Mouse (Mus musculus) left cerebral cortex, postnatal 10 days (tissue): Measurements from ENCODE around the gene Msl1. TPM values are rescaled to one million over a fixed set of nuclear protein-coding genes. Genes with fewer than 3 reads are reported as not detected.

Experiments used
- DNase-seq, 2 experiments: peaks; one replicate each; pipeline ENCODE4 v3.0.0; 2021 to 2022; ENCODE audit warnings: low spot score in 2 of 2, mixed read lengths in 1 of 2; ENCODE audit errors: extremely low spot score in 1 of 2
- intact Hi-C: fragments of 180-260 bp; cut with DNase I; formaldehyde crosslinking; loops from one replicate; pipeline ENCODE4 v1.15.1; 2025
- total RNA-seq, 2 experiments: library from RNA; stranded (reverse); gene quantifications; 2 replicates each; pipeline ENCODE4 v1.2.3; 2021

Msl1 gene
- 100 to 1,000 TPM; 162 to 177 TPM for total RNA-seq

DNA sequence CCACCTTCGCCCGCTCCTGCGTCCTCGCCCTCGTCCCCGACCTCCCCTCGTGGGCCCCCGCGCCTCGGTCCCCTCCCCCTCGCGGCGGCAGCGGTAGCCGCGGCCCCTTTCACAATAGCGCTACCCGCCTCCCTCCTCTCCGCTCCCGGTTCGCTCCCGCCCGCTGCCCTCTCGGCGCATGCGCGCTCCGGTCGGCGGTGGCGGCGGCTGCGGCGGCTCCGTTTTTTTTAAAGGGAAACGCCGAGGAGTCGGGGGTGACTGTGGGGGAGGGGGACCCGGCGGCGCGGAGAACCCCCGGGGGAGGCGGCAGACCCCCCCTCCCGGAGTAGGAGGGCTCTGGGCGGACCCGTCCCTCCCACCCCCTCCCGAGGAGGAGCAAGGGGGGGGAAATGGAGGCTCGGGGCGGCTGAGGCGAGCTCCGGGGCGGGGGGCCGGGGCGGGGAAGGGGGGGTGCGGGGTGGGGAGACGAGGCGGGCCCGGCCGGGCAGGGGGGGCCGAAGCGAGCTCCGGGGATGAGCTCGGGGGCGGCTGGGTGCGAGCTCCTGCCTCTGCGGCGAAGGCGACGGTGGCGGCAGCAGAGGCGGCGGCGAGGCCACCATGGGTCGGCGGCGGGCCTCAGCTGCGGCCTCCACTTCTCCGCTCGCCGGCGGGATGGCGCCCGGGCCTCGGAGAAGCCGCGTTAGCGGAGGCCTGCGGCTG is at the start of gene Msl1:
Gene Msl1 (plus strand): TSS at position 502 of the 699 bp plus-strand sequence.
- peak; percentile 83 to 94 for DNase-seq
- intact Hi-C loops = no loop called here

DNA sequence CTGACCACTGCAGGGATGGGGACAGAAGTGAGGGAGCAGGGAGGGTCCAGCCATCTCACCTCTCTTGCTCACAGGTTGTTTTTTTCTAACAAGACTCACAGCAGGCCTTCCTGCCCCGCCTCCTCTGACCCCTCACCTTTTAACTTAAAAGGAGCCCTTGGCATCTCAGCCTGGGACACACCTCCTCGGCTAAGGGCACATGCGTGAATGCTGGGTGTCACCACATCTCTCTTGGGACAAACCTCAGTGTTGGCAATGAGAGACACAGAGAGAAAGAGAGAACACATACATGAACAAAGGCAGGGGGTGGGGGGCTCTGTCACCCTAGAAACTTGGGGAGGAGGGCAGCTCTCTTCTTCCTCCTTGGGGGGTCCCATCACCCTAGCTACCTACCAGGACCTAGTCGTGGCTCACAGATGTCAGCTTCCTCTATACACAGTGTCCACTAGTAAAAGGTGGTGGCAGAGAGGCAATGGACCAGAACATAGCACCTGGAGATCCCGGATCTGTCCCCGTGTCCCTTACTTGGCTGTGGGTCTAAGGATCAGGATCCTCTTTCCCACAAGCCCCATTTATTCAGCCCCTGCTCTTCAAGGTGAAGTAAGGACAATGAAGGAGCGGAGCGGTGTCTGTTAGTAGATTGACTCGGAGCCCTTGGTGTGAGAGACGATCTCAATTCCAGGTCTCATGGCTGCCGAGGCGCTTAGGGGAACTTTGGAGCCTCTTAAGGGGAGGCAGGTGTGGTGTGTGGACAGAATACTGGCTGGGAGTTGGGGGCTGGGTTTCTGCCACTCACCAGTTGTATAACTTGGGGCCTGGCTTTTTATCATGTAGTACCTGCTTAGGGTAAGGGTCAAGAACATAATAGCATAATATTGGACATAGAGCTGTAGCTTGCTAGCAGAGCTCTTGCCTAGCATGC is 49.1 kb upstream of the Msl1 start:
- intact Hi-C loops = no loop called here
- no peak for DNase-seq

DNA sequence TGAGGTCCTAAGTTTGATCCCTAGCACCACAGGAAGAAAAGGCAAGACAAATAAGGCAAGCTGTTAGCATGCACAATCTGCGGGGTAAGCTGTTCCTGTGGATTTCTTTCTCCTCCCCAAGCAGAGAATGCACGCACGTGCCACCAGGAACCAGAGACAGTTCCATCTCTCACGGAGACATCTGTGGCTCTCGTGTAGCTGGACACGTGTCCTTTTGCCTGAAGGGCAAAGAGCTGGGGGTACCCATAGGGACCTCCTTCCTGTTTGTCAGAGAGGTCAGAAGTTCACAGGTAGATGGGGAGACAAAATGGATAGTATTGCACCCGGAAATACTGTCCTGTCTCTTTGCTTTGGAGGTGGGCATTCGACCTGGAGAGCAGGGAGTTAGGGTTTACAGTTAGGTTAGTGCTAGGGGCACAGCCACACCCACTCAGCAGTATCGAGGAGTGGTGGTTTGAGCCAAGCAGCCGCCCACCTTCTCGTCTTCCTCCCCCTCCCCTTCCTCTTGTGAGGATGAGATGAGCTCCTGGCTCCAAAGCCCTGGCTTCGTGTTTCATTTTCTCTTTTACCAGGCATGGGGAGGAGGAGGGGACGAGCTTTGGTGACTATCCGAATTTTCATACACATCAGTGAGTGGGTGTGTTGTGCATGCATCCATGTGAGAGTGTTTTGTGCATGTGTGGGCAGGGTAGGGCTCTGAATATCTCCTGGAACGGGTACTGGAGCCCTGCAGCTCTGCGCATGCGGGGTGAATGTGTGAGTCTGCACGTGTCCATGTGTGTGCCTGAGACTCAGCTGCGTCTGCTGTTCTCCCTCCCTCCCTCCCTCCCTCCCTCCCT is 48.2 kb upstream of the Msl1 start:
- peak; percentile 92 to 94 for DNase-seq
- intact Hi-C loops = no loop called here

DNA sequence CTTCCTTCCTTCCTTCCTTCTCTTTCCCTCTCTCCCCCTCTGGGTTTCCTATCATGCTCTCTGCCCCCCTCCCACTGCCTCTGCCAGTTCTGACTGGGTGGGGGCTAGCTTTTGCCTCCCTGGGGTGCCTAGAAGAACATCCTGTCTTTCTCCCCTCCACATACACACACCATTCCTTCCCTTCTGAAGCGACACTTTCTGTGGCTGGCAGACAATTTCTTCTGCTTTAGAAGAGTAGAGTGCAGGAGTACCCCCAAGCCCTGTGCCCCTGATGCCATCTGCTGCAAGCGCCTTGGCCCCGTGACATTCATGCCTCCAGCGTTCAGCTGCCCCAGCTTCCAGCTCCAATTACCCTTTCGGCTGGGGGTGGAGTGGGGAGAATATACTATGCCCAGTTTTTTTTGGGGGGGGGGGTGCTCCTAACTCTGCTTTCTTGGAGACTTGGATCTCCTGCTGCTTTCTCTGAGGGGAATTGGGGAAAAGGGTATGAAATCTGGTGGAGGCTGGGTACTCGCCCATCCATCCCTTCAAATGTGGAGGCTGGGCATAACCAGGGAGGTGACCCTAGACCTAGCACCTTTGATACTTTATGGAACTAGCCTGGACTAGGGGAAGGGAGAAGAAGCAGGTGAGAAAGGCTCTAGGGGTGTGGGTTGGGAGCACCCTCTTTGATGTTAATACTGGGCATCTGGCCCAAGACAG is 47.4 kb upstream of the Msl1 start:
- intact Hi-C loops = no loop called here

DNA sequence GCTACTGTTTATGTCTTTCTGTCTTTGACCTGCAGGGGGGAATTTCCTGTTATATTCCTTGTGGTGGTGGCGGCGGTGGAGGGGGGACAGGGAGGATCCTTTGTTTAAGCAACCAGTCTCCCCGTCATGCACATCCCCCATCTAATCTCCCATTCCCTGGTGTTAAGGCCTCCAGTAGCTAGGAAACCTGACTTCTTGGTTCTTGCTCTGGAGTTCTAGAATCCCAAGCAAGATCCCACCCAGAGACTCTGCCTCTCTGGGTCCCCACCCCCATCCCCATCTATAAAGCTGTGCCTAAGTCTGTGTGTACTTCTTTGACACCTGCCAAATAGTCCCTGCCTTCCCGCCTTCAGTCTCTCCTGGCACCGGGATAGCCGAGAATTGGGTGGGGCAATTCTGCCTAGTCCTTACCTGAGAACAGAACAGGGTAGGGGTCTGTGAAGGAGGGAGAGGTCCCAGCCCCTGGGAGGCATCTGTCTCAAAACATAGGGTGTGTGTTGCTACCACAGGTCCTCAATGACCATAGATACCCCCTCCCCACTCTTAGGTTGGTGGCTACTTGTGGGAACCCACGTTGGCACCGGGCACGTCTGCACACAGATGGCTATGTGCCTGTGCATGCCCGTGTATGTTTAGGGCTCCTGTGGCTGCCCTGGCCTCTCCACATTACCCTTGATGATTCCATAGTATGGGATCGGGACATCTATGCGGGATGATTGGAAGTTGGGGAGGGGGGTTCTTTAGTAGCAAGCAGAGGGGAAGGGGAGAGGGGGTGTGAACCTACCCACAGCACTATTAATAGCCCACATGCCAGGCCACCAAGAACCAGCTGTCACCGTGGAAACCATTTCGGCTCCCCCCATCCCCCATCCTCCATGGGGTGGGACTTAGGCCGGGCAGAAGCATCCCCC is 46.6 kb upstream of the Msl1 start:
- DNase-seq = peak in 1 of 2 experiments; percentile 82
- intact Hi-C loops = no loop called here

More for the DNA sequence above, 47.4 kb upstream of the Msl1 start:
- peak in 1 of 2 experiments; percentile 62 for DNase-seq

DNA sequence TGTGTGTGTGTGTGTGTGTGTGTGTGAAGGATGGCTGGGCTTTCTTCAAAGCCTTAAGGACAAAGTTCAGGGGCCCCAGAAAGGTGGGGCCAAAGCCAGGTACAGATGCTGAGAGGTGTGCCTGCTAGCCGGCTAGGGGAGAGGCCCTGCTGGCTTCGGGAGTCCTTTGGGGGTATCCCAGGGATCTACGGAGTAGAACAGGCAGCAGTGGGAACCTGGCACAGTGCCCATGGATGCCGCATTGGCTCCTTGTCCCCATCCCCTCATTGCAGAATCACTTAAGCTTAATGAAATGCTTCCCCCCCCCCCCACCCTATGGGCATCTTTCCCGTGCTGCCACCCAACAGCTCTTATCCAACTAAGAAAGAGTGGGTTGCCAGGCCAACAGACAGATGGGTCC is 45.6 kb upstream of the Msl1 start:
- peak in 1 of 2 experiments; percentile 78 for DNase-seq
- intact Hi-C loops = no loop called here

DNA sequence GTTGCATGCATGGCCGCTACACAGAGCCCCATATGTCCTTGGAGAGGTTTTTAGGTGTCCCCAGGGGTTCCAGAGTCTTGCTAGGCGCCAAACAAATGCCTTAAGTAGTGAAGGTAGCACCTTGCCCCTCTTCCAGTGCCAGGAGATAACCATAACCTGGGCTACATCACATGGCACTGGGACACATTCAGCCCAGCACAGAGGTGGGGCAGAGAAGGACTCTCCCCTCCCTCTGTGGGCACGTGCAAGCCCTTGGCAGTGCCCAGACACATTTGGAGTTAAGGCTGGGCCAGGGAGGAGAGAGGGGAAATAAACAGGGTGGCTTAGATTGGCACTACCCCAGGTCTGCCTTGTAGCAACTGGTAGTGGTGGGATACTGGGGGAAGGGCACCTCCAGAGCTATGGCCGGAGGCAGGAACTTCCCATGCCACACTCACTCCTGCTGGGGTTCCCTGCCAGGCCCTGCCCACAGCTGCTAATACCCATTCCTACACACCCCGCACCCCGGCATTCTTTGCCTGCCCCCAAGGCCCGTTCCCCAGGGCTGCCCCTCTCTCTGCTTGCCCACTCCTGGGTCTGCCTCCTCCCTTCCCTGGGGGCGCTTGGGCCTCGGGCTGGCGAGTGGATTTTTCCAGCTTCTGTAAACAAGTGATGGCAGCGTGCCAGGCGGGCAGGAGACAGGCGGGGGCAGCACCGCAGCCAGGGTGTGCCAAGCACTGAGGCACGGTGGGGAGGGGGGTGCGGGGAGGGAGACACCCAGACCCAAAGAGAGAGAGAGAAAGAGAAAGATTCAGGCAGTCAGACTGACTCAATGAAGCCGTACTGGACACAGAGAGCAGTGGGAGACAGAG is 44.7 kb upstream of the Msl1 start:
- intact Hi-C loops = no loop called here
- DNase-seq = peak; percentile 84 to 92

DNA sequence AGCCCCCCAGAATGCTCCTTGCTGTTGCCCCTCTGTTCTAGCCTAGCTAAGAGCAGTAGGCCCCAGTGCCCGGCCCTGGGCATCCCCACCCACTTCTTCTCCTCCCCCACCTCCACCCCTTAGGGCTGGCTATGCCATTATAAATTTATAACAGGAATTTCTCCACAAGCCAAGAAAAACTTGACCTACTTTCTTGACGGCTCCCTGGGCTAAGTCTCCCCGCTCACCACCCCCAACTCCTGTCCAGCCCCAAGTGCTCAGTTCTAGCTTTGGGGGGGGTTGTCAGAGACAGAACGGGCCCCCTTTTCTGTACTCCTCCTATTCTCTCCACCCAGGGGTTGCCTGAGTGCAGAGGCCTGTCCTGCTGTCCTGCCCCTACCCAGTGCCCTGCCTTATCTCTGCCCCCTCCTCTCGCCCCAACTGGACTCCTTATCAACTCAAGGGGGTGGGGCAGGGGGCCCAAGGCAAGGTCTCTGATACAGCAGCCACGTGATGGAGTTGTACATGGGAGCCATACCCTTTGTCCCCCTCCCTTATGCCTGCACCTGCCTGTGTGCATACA is 44.0 kb upstream of the Msl1 start:
- intact Hi-C loops = no loop called here
- DNase-seq = peak in 1 of 2 experiments; percentile 59

DNA sequence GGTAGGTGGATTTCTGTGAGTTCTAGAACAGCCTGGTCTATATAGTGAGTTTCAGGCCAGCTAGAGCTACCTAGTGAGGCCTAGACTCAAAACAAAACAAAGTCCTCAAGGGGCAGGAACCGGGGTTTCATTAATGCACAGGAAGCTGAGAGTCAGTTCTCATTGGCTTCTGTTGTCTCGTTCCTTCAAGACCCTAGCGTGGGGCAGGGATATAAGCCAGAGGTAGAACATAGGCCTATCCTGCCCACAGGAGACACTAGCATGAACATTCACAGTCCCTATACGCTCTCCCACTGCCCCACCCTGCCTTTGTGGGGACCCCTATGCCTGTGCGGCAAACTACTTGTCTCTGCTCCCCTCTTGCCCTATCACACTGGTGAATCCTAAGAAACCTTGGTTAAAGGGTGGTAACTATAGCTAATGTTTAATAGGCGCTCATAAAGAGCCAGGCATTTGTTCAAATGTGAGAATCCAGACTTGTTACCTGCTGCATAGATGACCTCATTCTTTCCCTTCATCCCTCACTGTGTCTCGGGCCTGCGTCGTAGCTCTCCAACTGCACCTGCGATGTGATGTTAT is 42.7 kb upstream of the Msl1 start:
- intact Hi-C loops = no loop called here
- no peak for DNase-seq

DNA sequence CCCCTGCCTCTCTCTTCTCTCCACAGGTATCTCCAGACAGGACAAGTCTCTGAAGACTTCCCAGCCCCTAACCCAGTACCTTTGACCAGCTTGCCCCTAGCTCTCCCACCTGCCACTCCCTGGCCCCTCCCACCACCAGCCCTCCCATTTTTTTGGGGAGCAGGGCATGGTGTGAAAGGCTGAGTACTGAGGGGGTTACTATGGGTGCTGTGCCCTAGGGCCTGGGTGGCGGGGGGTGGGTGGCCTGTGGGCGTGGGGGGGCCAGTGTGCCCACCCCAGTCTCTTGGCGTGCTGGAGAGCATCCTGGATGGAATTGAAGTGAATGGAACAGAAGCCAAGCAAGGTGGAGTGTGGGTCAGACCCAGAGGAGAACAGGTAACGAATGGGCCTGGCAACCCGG is 42.1 kb upstream of the Msl1 start:
- DNase-seq = no peak

DNA sequence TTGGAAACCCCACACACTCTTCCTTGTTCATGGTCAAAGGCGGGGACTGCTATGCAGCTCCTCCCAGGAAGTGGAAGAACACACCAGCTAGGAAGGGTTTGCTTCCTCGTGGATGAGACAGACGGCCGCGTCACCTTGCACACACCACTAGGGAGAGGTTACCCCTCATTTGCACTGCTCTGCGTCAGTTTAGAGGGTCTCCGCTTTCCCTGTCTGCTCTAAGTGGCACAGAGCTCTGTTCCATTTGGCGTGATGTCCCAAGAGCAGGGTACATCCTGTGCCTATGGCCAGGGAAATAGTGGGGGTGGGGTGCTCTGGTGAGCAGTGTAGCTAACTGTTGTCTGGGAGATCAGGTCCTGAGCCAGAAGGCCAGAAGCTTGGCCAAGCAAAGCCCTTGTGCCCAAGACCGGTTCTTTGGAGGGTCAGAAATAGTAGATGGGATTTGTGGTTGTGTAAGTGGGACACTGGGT is 41.1 kb upstream of the Msl1 start:
- peak in 1 of 2 experiments; percentile 45 for DNase-seq
- intact Hi-C loops = no loop called here

More for the DNA sequence above, 42.1 kb upstream of the Msl1 start:
- intact Hi-C loops = no loop called here

DNA sequence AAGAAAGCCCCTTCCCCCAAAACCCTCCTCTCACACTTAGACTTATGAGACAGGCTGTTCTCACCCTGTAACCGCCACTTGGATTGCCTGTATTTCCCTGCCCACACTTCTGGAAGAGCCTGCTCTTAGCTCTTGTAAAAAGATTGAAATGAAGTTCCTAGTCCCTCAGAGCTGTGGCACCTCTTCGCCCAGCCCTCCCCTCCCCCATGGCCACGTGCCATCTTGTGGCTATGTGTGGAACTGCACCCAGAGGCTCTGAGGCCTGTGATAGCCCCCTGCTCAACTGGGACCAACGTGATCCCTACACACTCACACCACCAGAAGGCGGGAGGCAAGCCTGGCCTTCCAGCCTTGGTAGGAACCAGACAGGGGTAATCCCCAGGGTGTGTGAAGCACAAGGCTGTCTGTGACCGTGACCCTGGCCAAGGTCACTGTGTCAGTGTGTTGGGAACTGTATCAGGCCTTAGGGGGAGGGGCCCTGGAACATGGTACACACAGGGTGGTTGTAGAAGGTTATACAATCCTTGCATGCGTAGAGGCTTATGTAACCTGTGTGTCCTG is 40.6 kb upstream of the Msl1 start:
- intact Hi-C loops = no loop called here
- DNase-seq = peak in 1 of 2 experiments; percentile 84

DNA sequence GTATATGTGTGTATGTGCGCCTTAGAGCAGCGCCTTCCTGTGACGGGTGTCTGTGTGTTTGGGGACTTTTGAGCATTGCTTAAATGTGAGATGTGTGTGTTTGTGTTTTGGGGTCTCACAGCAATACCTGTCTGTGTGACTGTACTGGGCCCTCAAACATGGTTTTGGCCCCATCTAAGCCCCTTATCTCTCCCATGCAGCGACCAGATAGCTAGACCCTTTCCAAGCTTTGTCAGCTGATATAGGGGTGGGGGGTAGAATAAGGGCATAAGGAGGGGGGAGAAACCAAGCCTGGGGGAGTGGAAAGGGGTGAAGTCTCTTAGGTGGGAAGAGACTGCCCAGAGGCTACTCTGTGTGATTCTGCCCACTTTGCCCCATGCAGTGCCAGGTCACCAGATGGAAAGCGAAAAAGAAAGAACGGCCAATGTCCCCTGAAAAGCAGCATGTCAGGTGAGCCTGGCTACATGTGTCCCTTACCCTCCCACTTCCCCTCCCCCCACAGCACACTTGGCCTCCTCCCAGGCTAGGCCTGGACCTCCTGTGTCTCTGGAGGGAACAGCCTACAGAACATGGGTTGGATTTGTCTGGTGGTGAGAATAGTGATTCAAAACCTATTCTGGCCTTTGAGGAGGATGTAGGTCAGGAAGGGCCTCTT is 39.5 kb upstream of the Msl1 start:
- DNase-seq = no peak
- intact Hi-C loops = no loop called here

DNA sequence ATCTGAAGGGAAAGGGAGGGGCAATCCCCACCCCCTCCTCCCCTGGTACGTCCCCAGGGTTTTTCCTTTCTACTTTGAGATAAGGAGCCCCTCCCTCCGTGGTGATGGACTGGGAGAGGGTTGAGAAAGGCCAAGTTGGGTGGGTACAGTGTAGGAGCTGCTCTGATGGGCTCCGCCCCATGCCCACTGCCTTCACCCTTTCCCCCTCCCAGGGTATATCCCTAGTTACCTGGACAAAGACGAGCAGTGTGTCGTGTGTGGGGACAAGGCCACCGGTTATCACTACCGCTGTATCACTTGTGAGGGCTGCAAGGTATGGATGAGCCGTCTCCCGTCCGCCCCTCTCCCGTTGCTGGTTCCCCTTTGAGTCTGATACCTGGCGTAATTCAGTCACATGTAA is 38.6 kb upstream of the Msl1 start:
- intact Hi-C loops = no loop called here
- DNase-seq = no peak

DNA sequence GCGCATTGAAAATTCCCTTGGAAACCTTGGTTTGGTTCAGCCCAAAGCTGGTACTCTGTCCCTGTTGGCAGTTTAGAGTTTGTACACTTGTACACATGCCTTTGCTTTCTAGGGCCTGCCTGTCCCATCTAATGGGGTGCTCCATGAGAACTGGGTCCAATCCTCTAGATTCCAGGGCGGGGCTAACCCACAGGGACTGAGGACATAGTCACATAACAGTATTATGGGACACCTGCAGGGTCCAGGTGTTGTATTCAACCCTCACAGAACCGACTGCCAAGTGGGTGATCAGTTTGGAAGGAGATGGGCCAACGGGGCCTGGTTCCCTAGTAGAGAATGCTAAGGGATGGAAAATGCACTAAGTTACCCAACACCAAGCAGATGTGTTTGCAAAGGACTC is 33.4 kb upstream of the Msl1 start:
- intact Hi-C loops = loop anchor here (5.0 kb wide), 1 partner anchor 45 kb away; no protein-coding TSS in a partner anchor
- no peak for DNase-seq
